Mouse (Mus musculus): ENCODE measurements at regions not wholly inside any gene's neighbourhood (a gene's known extent, or its start where the extent isn't known, plus 50 kb on each side); places are given as distances from the start of the nearest gene placed in this dataset.
"Not testable (repeated sequence)": the region's sequence is repeated elsewhere in the genome, so short reads cannot be mapped to it uniquely, and the experiment has no call there.

- Histone ChIP-seq H3K27ac (ENCODE audit: low read depth, low read length) (no peak overlapping the region), H3K4me3 (ENCODE audit: low read depth, low read length) (no peak overlapping the region), H3K9me3 (replicated peaks; ENCODE audit: control insufficient read depth, low read length) (no peaks in the 10 kb centered on the region), H3K4me1 (ENCODE audit: control insufficient read depth, insufficient read depth, low read length) (no peaks in the 10 kb centered on the region), H3K36me3 (ENCODE audit: control insufficient read depth, insufficient read depth, low read length) (no peaks in the 10 kb centered on the region), H3K27me3 (ENCODE audit: control insufficient read depth, insufficient read depth, low read length) (0 out of 2 replicates have a peak, but pooled peaks cover 2% of the 10 kb centered on the region), H3K9ac (ENCODE audit: low read depth, low read length) (no peak overlapping the region), H3K4me2 (no peak overlapping the region)
- no peak for ATAC-seq (replicated peaks; ENCODE audit: insufficient number of reproducible peaks, low FRiP score, low TSS enrichment)
- 33% methylated on average over 6 of the region's 6 CpGs for WGBS (ENCODE audit: insufficient replicate concordance)
Observed at GRCm38 (mm10) chrX:50675356-50675755, 165.5 kb upstream of the Stk26 start.

- Histone ChIP-seq H3K4me2 (no peak overlapping the region), H3K9me3 (replicated peaks; ENCODE audit: control insufficient read depth, low read length) (no peaks in the 10 kb centered on the region), H3K9ac (ENCODE audit: low read depth, low read length) (no peak overlapping the region), H3K27me3 (ENCODE audit: control insufficient read depth, insufficient read depth, low read length) (peaks cover 2% of the 10 kb centered on the region; the same call in 1 of the 2 replicates), H3K36me3 (ENCODE audit: control insufficient read depth, insufficient read depth, low read length) (no peaks in the 10 kb centered on the region), H3K4me3 (ENCODE audit: low read depth, low read length) (no peak overlapping the region), H3K4me1 (ENCODE audit: control insufficient read depth, insufficient read depth, low read length) (no peaks in the 10 kb centered on the region), H3K27ac (ENCODE audit: low read depth, low read length) (no peak overlapping the region)
- WGBS (ENCODE audit: insufficient replicate concordance), result 33% methylated on average over 9 of the region's 9 CpGs
- ATAC-seq (replicated peaks; ENCODE audit: insufficient number of reproducible peaks, low FRiP score, low TSS enrichment), result no peak
Observed at GRCm38 (mm10) chrX:50657835-50658565, 182.8 kb upstream of the Stk26 start.

- no peaks in the 10 kb centered on the region for H3K36me3 ChIP-seq (ENCODE audit: control insufficient read depth, insufficient read depth, low read length)
- peaks cover 2% of the 10 kb centered on the region; the same call in 1 of the 2 replicates for H3K27me3 ChIP-seq (ENCODE audit: control insufficient read depth, insufficient read depth, low read length)
- no peaks in the 10 kb centered on the region for H3K9me3 ChIP-seq (replicated peaks; ENCODE audit: control insufficient read depth, low read length)
- H3K4me1 ChIP-seq (ENCODE audit: control insufficient read depth, insufficient read depth, low read length), result no peaks in the 10 kb centered on the region
- H3K4me3 ChIP-seq (ENCODE audit: low read depth, low read length), result no peak overlapping the region
- no peak overlapping the region for H3K27ac ChIP-seq (ENCODE audit: low read depth, low read length)
- no peak for ATAC-seq (replicated peaks; ENCODE audit: insufficient number of reproducible peaks, low FRiP score, low TSS enrichment)
- WGBS (ENCODE audit: insufficient replicate concordance), result 57% methylated on average over 6 of the region's 6 CpGs
- no peak overlapping the region for H3K9ac ChIP-seq (ENCODE audit: low read depth, low read length)
- no peak overlapping the region for H3K4me2 ChIP-seq
Observed at GRCm38 (mm10) chrX:50657180-50657834, 183.5 kb upstream of the Stk26 start.

GRCm38 (mm10) chrX:50655380-50655779, 185.5 kb upstream of the Stk26 start:
- H3K4me2 ChIP-seq; H3K4me1 ChIP-seq (ENCODE audit: control insufficient read depth, insufficient read depth, low read length); H3K9me3 ChIP-seq (replicated peaks; ENCODE audit: control insufficient read depth, low read length); H3K27ac ChIP-seq (ENCODE audit: low read depth, low read length); H3K36me3 ChIP-seq (ENCODE audit: control insufficient read depth, insufficient read depth, low read length); H3K9ac ChIP-seq (ENCODE audit: low read depth, low read length); H3K27me3 ChIP-seq (ENCODE audit: control insufficient read depth, insufficient read depth, low read length); H3K4me3 ChIP-seq (ENCODE audit: low read depth, low read length); ATAC-seq (replicated peaks; ENCODE audit: insufficient number of reproducible peaks, low FRiP score, low TSS enrichment): not testable (repeated sequence)
- WGBS (ENCODE audit: insufficient replicate concordance), result 85% methylated on average over 1 of the region's 1 CpGs

- no peak overlapping the region for H3K4me3 ChIP-seq (ENCODE audit: low read depth, low read length)
- no peak for ATAC-seq (replicated peaks; ENCODE audit: insufficient number of reproducible peaks, low FRiP score, low TSS enrichment)
- no peaks in the 10 kb centered on the region for H3K27me3 ChIP-seq (ENCODE audit: control insufficient read depth, insufficient read depth, low read length)
- H3K4me1 ChIP-seq (ENCODE audit: control insufficient read depth, insufficient read depth, low read length), result no peaks in the 10 kb centered on the region
- no peaks in the 10 kb centered on the region for H3K9me3 ChIP-seq (replicated peaks; ENCODE audit: control insufficient read depth, low read length)
- 66% methylated on average over 4 of the region's 4 CpGs for WGBS (ENCODE audit: insufficient replicate concordance)
- H3K27ac ChIP-seq (ENCODE audit: low read depth, low read length), result no peak overlapping the region
- no peak overlapping the region for H3K9ac ChIP-seq (ENCODE audit: low read depth, low read length)
- H3K4me2 ChIP-seq, result no peak overlapping the region
- no peaks in the 10 kb centered on the region for H3K36me3 ChIP-seq (ENCODE audit: control insufficient read depth, insufficient read depth, low read length)
Observed at GRCm38 (mm10) chrX:50641347-50641746, 199.5 kb upstream of the Stk26 start.

- peak overlapping the region; percentile 61 for H3K4me2 ChIP-seq
- H3K4me3 ChIP-seq (ENCODE audit: low read depth, low read length), result peak overlapping the region; percentile 58
- 32% methylated on average over 6 of the region's 6 CpGs for WGBS (ENCODE audit: insufficient replicate concordance)
- no peaks in the 10 kb centered on the region for H3K9me3 ChIP-seq (replicated peaks; ENCODE audit: control insufficient read depth, low read length)
- no peaks in the 10 kb centered on the region for H3K27me3 ChIP-seq (ENCODE audit: control insufficient read depth, insufficient read depth, low read length)
- no peaks in the 10 kb centered on the region for H3K4me1 ChIP-seq (ENCODE audit: control insufficient read depth, insufficient read depth, low read length)
- peak overlapping the region; percentile 52; the same call in 1 of the 2 replicates for H3K9ac ChIP-seq (ENCODE audit: low read depth, low read length)
- no peak for ATAC-seq (replicated peaks; ENCODE audit: insufficient number of reproducible peaks, low FRiP score, low TSS enrichment)
- H3K36me3 ChIP-seq (ENCODE audit: control insufficient read depth, insufficient read depth, low read length), result no peaks in the 10 kb centered on the region
- peak overlapping the region; percentile 35; the same call in 1 of the 2 replicates for H3K27ac ChIP-seq (ENCODE audit: low read depth, low read length)
Observed at GRCm38 (mm10) chrX:50635634-50636033, 205.2 kb upstream of the Stk26 start.

GRCm38 (mm10) chrX:50634842-50635615, 205.8 kb upstream of the Stk26 start:
- Histone ChIP-seq H3K4me1 (ENCODE audit: control insufficient read depth, insufficient read depth, low read length) (no peaks in the 10 kb centered on the region), H3K9me3 (replicated peaks; ENCODE audit: control insufficient read depth, low read length) (no peaks in the 10 kb centered on the region), H3K4me3 (ENCODE audit: low read depth, low read length) (peak overlapping the region; percentile 58), H3K4me2 (peak overlapping the region; percentile 61), H3K27ac (ENCODE audit: low read depth, low read length) (peak overlapping the region; percentile 35; the same call in 1 of the 2 replicates), H3K36me3 (ENCODE audit: control insufficient read depth, insufficient read depth, low read length) (no peaks in the 10 kb centered on the region), H3K27me3 (ENCODE audit: control insufficient read depth, insufficient read depth, low read length) (no peaks in the 10 kb centered on the region), H3K9ac (ENCODE audit: low read depth, low read length) (peak overlapping the region; percentile 58)
- WGBS (ENCODE audit: insufficient replicate concordance), result 14% methylated on average over 30 of the region's 30 CpGs
- ATAC-seq (replicated peaks; ENCODE audit: insufficient number of reproducible peaks, low FRiP score, low TSS enrichment), result peak; percentile 90

- H3K27ac ChIP-seq (ENCODE audit: low read depth, low read length), result no peak overlapping the region
- H3K27me3 ChIP-seq (ENCODE audit: control insufficient read depth, insufficient read depth, low read length), result no peaks in the 10 kb centered on the region
- H3K4me3 ChIP-seq (ENCODE audit: low read depth, low read length), result no peak overlapping the region
- H3K4me1 ChIP-seq (ENCODE audit: control insufficient read depth, insufficient read depth, low read length), result no peaks in the 10 kb centered on the region
- H3K9ac ChIP-seq (ENCODE audit: low read depth, low read length), result no peak overlapping the region
- 30% methylated on average over 6 of the region's 6 CpGs for WGBS (ENCODE audit: insufficient replicate concordance)
- H3K9me3 ChIP-seq (replicated peaks; ENCODE audit: control insufficient read depth, low read length), result no peaks in the 10 kb centered on the region
- peak overlapping the region; percentile 16 for H3K4me2 ChIP-seq
- ATAC-seq (replicated peaks; ENCODE audit: insufficient number of reproducible peaks, low FRiP score, low TSS enrichment), result no peak
- no peaks in the 10 kb centered on the region for H3K36me3 ChIP-seq (ENCODE audit: control insufficient read depth, insufficient read depth, low read length)
Observed at GRCm38 (mm10) chrX:50632536-50632935, 204.2 kb upstream of the Olfr1324 start.

Data from heart, embryonic 11.5 days (tissue).